Mouse (Mus musculus): ENCODE measurements around the gene Clybl. TPM values are rescaled to one million over a fixed set of nuclear protein-coding genes. Genes with fewer than 3 reads are reported as not detected.

The Clybl gene
- total RNA-seq, 1 experiment from 2014 or later: 2.1 TPM

- no peak for ATAC-seq (ENCODE audit: extremely low read depth, insufficient number of reproducible peaks, low FRiP score, poor library complexity, severe bottlenecking)
These were observed 99.0 kb downstream of the Clybl start for GRCm38 (mm10) chr14:122280309-122281071.

GRCm38 (mm10) chr14:122281072-122281634 lies 99.6 kb downstream of the Clybl start:
- no peak for ATAC-seq (ENCODE audit: extremely low read depth, insufficient number of reproducible peaks, low FRiP score, poor library complexity, severe bottlenecking)

- no peak for ATAC-seq (ENCODE audit: extremely low read depth, insufficient number of reproducible peaks, low FRiP score, poor library complexity, severe bottlenecking)
These were observed 102.5 kb downstream of the Clybl start for GRCm38 (mm10) chr14:122283959-122284358.

- no peak for ATAC-seq (ENCODE audit: extremely low read depth, insufficient number of reproducible peaks, low FRiP score, poor library complexity, severe bottlenecking)
These were observed 114.9 kb downstream of the Clybl start for GRCm38 (mm10) chr14:122296399-122296798.

- no peak for ATAC-seq (ENCODE audit: extremely low read depth, insufficient number of reproducible peaks, low FRiP score, poor library complexity, severe bottlenecking)
These were observed 115.4 kb downstream of the Clybl start for GRCm38 (mm10) chr14:122296864-122297263.

GRCm38 (mm10) chr14:122297386-122298109 lies 116.0 kb downstream of the Clybl start:
- no peak for ATAC-seq (ENCODE audit: extremely low read depth, insufficient number of reproducible peaks, low FRiP score, poor library complexity, severe bottlenecking)

- no peak for ATAC-seq (ENCODE audit: extremely low read depth, insufficient number of reproducible peaks, low FRiP score, poor library complexity, severe bottlenecking)
These were observed 118.8 kb downstream of the Clybl start for GRCm38 (mm10) chr14:122300261-122300660.

GRCm38 (mm10) chr14:122303821-122304220 lies 122.3 kb downstream of the Clybl start:
- no peak for ATAC-seq (ENCODE audit: extremely low read depth, insufficient number of reproducible peaks, low FRiP score, poor library complexity, severe bottlenecking)

- no peak for ATAC-seq (ENCODE audit: extremely low read depth, insufficient number of reproducible peaks, low FRiP score, poor library complexity, severe bottlenecking)
These were observed 123.6 kb downstream of the Clybl start for GRCm38 (mm10) chr14:122305132-122305531.

- ATAC-seq (ENCODE audit: extremely low read depth, insufficient number of reproducible peaks, low FRiP score, poor library complexity, severe bottlenecking): no peak
These were observed 130.9 kb downstream of the Clybl start for GRCm38 (mm10) chr14:122312415-122312814.

GRCm38 (mm10) chr14:122313328-122313727 lies 131.8 kb downstream of the Clybl start:
- no peak for ATAC-seq (ENCODE audit: extremely low read depth, insufficient number of reproducible peaks, low FRiP score, poor library complexity, severe bottlenecking)

- no peak for ATAC-seq (ENCODE audit: extremely low read depth, insufficient number of reproducible peaks, low FRiP score, poor library complexity, severe bottlenecking)
These were observed 134.2 kb downstream of the Clybl start for GRCm38 (mm10) chr14:122315743-122316142.

- ATAC-seq (ENCODE audit: extremely low read depth, insufficient number of reproducible peaks, low FRiP score, poor library complexity, severe bottlenecking): no peak
These were observed 140.6 kb downstream of the Clybl start for GRCm38 (mm10) chr14:122322136-122322535.

- ATAC-seq (ENCODE audit: extremely low read depth, insufficient number of reproducible peaks, low FRiP score, poor library complexity, severe bottlenecking): no peak
These were observed 142.4 kb downstream of the Clybl start for GRCm38 (mm10) chr14:122323838-122324458.

- ATAC-seq (ENCODE audit: extremely low read depth, insufficient number of reproducible peaks, low FRiP score, poor library complexity, severe bottlenecking): no peak
These were observed 148.6 kb downstream of the Clybl start for GRCm38 (mm10) chr14:122330136-122330535.

- ATAC-seq (ENCODE audit: extremely low read depth, insufficient number of reproducible peaks, low FRiP score, poor library complexity, severe bottlenecking): no peak
These were observed 149.2 kb downstream of the Clybl start for GRCm38 (mm10) chr14:122330716-122331115.

- ATAC-seq (ENCODE audit: extremely low read depth, insufficient number of reproducible peaks, low FRiP score, poor library complexity, severe bottlenecking): no peak
These were observed 150.3 kb downstream of the Clybl start for GRCm38 (mm10) chr14:122331635-122332460.

GRCm38 (mm10) chr14:122336957-122337356 lies 155.5 kb downstream of the Clybl start:
- ATAC-seq (ENCODE audit: extremely low read depth, insufficient number of reproducible peaks, low FRiP score, poor library complexity, severe bottlenecking): no peak

- no peak for ATAC-seq (ENCODE audit: extremely low read depth, insufficient number of reproducible peaks, low FRiP score, poor library complexity, severe bottlenecking)
These were observed 157.3 kb downstream of the Clybl start for GRCm38 (mm10) chr14:122338784-122339183.
